Mouse (Mus musculus) olfactory bulb, adult 2 months (tissue): ENCODE measurements at regions not wholly inside any gene's neighbourhood (a gene's known extent, or its start where the extent isn't known, plus 50 kb on each side); places are given as distances from the start of the nearest gene placed in this dataset.
"Not testable (repeated sequence)": the region's sequence is repeated elsewhere in the genome, so short reads cannot be mapped to it uniquely, and the experiment has no call there.

ENCODE experiments used
- H3K27ac ChIP-seq: fragments of 200-500 bp; 2 replicates; pipeline ENCODE4 v1.5.1; 2012; ENCODE audit warnings: low read depth, low read length; ENCODE audit not compliant: insufficient read depth
- H3K4me1 ChIP-seq: fragments of 200-500 bp; 2 replicates; pipeline ENCODE4 v1.6.1; 2012; ENCODE audit warnings: low read length; ENCODE audit not compliant: control insufficient read depth, insufficient read depth
- H3K4me3 ChIP-seq: fragments of 200-500 bp; 2 replicates; pipeline ENCODE4 v1.5.1; 2012; ENCODE audit warnings: mild to moderate bottlenecking, low read depth, low read length, moderate library complexity; ENCODE audit not compliant: insufficient read depth
- CTCF ChIP-seq: fragments of 200-500 bp; IDR thresholded peaks from 2 replicates; pipeline ENCODE4 v1.5.1; 2012; ENCODE audit warnings: low read depth, mild to moderate bottlenecking, low read length, moderate library complexity; ENCODE audit not compliant: insufficient read depth
- POLR2A ChIP-seq: fragments of 200-500 bp; IDR thresholded peaks from 2 replicates; pipeline ENCODE4 v1.6.1; 2012; ENCODE audit warnings: mild to moderate bottlenecking, low read depth, low read length, moderate library complexity; ENCODE audit not compliant: insufficient read depth
- WGBS: fragments of 180-500 bp; shearing (Covaris S2); methylation state at CpG from one replicate; pipeline ENCODE4 v1.1.7; 2018; 5-methylcytosine and 5-hydroxymethylcytosine counted together

- Histone ChIP-seq H3K4me3 (no peak overlapping the region), H3K27ac (no peak overlapping the region), H3K4me1 (no peaks in the 10 kb centered on the region)
- 93% methylated on average over 1 of the region's 1 CpGs for WGBS
- no peak for TF ChIP-seq CTCF
- no peak for TF ChIP-seq POLR2A
Observed at GRCm38 (mm10) chr7:83376826-83377225, 207.9 kb upstream of the Tmc3 start.

- Histone ChIP-seq H3K4me1 (no peaks in the 10 kb centered on the region), H3K4me3 (no peak overlapping the region), H3K27ac (no peak overlapping the region)
- WGBS: 63% methylated on average over 7 of the region's 7 CpGs
- TF ChIP-seq CTCF (no peak), POLR2A (no peak)
Observed at GRCm38 (mm10) chr7:83381381-83382181, 203.1 kb upstream of the Tmc3 start.

DNA sequence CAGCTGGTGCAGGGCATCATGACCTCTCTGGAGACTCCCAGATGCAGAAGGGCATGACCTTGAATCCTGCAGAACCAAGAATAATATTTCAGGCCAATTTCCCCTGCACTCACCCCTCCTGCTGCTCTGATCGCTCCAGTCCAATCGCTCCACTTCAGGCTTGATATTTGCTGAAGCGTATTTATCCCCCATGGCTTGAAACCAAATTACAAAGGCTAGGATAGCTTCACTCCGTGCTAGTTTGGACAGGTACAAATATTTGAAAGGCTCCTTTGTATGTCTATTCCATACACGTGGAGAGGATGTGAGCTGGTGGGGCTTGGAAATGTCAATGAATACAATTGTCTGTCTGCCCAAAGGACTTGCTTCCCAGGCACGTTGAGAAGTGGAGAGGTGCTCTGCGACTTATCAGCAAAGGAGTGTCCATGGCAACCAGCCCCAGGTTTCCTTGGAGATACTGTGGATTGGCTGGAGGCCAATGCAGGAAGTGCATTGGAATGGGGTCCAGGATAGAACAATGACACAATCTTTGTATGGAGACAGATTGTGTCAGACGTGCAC, 201.8 kb upstream of the Tmc3 start:
- TF ChIP-seq CTCF (no peak), POLR2A (no peak)
- Histone ChIP-seq H3K27ac (no peak overlapping the region), H3K4me3 (no peak overlapping the region)

DNA sequence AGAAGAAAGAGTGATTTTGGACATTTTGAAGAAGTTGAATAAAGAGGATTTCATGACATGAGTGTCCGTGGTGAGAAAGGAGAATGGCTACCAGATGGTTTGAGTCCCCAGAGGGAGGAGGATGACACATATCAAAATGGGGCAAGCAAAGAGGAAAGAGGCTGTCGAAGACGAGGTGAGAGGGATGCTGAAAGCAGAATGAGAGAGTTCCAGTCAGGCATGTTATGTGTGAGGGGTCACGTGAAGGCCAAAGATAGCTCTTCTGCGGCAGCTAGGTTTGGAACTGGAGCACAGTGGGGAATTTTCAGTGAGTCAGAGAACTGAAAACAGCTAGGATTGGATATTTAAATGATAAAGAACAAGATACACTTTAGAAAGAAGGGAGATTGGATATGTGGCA, 193.3 kb upstream of the Tmc3 start:
- H3K4me3 ChIP-seq: no peak overlapping the region
- no peak overlapping the region for H3K27ac ChIP-seq
- TF ChIP-seq POLR2A: no peak
- WGBS: 88% methylated on average over 5 of the region's 5 CpGs
- no peaks in the 10 kb centered on the region for H3K4me1 ChIP-seq

More for the DNA sequence above, 201.8 kb upstream of the Tmc3 start:
- 23% methylated on average over 8 of the region's 8 CpGs for WGBS
- H3K4me1 ChIP-seq: no peaks in the 10 kb centered on the region

GRCm38 (mm10) chr7:83392181-83392580, 192.5 kb upstream of the Tmc3 start:
- H3K4me3 ChIP-seq: no peak overlapping the region
- no peak for TF ChIP-seq CTCF
- TF ChIP-seq POLR2A: no peak
- no peaks in the 10 kb centered on the region for H3K4me1 ChIP-seq
- WGBS: 95% methylated on average over 2 of the region's 2 CpGs
- H3K27ac ChIP-seq: no peak overlapping the region

DNA sequence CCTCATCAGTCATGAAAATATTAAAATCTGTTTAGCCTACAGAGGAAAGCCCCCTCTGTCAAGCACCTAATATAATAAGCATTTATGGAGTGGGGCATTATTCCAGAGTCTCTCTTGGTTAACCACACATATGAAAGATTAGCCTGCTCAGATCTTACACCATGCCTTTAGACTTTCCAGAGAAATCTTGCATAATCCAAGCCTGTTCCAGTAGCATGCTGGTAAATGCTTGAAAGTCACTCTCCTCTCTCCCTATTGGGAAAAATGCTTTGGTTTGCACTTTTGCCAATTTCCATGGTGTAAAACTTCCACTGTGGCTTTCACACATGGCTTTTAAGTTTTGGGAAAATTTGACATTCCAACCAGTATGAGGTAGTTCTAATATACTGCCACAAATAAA, 192.1 kb upstream of the Tmc3 start:
- Histone ChIP-seq H3K4me1 (no peaks in the 10 kb centered on the region), H3K27ac (no peak overlapping the region), H3K4me3 (no peak overlapping the region)
- no peak for TF ChIP-seq POLR2A
- no peak for TF ChIP-seq CTCF

GRCm38 (mm10) chr7:83394156-83394555, 190.6 kb upstream of the Tmc3 start:
- TF ChIP-seq CTCF (no peak), POLR2A (no peak)
- WGBS: 70% methylated on average over 2 of the region's 2 CpGs
- no peaks in the 10 kb centered on the region for H3K4me1 ChIP-seq

GRCm38 (mm10) chr7:83399668-83400067, 185.1 kb upstream of the Tmc3 start:
- Histone ChIP-seq H3K4me1 (no peaks in the 10 kb centered on the region), H3K4me3 (no peak overlapping the region), H3K27ac (no peak overlapping the region)
- TF ChIP-seq POLR2A: no peak
- no peak for TF ChIP-seq CTCF

More at GRCm38 (mm10) chr7:83394156-83394555, 190.6 kb upstream of the Tmc3 start:
- no peak overlapping the region for H3K27ac ChIP-seq
- H3K4me3 ChIP-seq: no peak overlapping the region

DNA sequence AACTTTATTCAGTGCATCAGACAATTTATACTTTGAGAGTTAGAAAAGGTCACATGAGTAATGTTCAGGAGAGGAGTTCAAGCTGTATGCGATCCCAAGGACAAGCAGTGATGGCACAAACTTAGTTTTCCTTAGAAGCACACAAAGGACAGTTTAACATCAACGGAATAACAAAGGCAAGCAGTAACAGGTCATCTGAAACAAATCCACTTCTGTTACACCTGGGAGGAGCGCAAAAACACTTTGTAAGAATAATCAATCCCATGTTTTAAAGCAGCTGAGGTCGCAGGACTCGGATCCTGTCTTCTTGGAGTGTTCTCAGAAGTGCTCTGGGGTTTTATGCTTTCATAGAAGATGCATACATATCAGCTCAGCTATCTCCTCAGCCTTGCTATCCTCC, 183.7 kb upstream of the Tmc3 start:
- Histone ChIP-seq H3K4me1 (no peaks in the 10 kb centered on the region), H3K27ac (no peak overlapping the region), H3K4me3 (no peak overlapping the region)
- TF ChIP-seq POLR2A (no peak), CTCF (no peak)
- 90% methylated on average over 5 of the region's 5 CpGs for WGBS

DNA sequence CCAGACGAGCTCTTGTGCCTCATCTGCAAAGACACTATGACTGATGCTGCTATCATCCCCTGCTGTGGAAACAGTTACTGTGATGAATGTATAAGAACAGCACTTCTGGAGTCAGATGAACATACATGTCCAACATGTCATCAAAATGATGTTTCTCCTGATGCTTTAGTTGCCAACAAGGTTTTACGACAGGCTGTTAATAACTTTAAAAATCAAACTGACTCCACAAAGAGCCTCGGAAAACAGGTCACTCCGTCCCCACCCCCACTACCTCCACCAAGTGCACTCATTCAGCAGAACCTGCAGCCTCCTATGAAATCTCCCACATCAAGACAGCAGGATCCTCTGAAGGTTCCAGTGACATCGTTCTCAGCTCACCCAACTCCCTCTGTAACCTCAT, 172.0 kb upstream of the Tmc3 start:
- not testable (repeated sequence) for H3K27ac ChIP-seq, H3K4me3 ChIP-seq, H3K4me1 ChIP-seq
- 91% methylated on average over 5 of the region's 5 CpGs for WGBS
